Mouse (Mus musculus) layer of hippocampus, adult 18-20 months (tissue): Measurements from ENCODE around the gene Fig4. TPM values are rescaled to one million over a fixed set of nuclear protein-coding genes. Genes with fewer than 3 reads are reported as not detected.

Experiments
- DNase-seq, 2 experiments: peaks; one replicate each; pipeline ENCODE4 v3.0.0; 2022; ENCODE audit warnings: low spot score in 2 of 2
- total RNA-seq, 2 experiments: library from RNA; stranded (reverse); gene quantifications; 2 replicates each; pipeline ENCODE4 v1.2.3; 2021

The Fig4 gene
- total RNA-seq, 2 experiments from 2014 or later = 32.9 to 35.7 TPM

DNA sequence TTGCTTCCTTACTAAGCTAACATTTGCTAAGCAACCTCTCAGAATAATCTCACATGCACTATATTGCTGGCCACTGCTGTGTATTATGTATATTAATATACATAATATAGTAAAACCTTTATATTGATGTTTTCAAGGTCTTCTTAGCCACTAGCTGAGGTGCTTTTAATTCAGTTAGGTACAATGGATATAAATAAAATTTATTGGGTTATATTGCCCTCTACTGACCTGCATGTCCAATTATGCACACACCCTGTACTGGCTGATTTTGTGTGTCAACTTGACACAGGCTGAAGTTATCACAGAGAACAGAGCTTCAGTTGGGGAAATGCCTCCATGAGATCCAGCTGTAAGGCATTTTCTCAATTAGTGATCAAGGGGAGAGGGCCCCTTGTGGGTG lies 41.2 kb downstream of the Fig4 start:
- no peak for DNase-seq

GRCm38 (mm10) chr10:41261218-41261617 lies 41.8 kb downstream of the Fig4 start:
- DNase-seq = no peak

- no peak for DNase-seq
Measured at GRCm38 (mm10) chr10:41260243-41261006, 42.6 kb downstream of the Fig4 start.

GRCm38 (mm10) chr10:41250749-41251065 lies 52.4 kb downstream of the Fig4 start:
- DNase-seq = no peak

GRCm38 (mm10) chr10:41250045-41250748 lies 52.9 kb downstream of the Fig4 start:
- DNase-seq = no peak

GRCm38 (mm10) chr10:41249006-41249659 lies 53.9 kb downstream of the Fig4 start:
- DNase-seq = no peak

- DNase-seq = no peak
Measured at GRCm38 (mm10) chr10:41247800-41248473, 55.1 kb downstream of the Fig4 start.

DNA sequence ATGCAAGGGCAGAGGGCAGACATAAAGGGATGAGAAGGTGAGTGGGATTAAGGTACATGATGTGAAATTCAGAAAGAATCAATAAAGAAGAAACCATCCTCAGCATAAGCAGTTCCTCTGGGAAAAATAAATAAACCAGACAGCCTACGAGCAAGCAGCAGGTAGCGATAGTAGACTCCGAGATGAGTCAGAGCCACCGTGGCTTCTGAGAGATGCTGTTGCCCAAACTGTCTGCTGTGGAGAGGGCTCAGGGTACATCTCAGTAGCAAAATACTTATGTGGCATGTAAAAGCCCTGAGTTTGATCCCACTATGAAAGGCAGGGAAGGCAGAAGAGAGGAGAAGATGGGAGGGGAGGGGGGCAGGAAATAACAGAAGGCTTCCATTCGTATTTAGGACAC lies 56.9 kb downstream of the Fig4 start:
- no peak for DNase-seq

DNA sequence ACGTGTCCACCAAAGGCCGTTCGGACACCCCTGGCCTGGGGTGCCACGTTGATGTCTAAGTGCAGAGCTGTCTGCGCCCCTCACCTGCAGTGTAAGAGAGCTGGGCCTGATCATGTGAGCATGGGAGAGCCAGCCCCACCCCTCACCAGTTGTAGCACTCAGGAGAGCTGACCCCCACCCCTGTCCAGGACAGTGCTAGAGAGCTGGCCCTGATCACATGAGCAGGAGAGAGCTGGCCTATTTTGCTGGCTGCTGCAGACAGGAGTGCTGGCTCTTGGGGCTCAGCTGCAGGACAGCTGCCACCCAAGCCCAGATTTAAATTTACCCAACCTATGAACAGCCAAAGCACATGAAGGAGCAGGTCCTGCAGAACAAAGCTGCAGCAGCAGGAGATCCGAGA lies 57.6 kb downstream of the Fig4 start:
- no peak for DNase-seq

DNA sequence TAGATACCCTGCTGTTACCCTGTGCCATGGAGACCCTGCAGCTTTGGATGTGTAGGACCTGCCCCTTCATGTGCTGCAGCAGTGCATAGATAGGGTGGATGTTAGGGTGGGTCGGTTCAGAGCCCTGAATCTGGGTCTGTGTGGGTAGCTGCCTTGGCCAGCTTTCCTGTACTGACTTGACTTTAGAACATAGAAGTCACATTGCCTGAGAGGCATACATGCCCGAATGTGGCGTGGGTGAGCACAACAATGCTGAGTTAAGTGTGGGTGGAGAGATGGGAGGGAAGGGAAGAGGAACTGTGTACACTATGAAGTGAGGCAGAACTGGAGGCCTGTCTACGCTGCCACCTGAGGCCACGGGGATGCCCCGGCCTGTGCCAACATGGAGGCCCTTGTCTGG lies 58.0 kb downstream of the Fig4 start:
- DNase-seq = peak; percentile 45 to 62

GRCm38 (mm10) chr10:41243930-41244329 lies 59.1 kb downstream of the Fig4 start:
- peak in 1 of 2 experiments; percentile 63 for DNase-seq

DNA sequence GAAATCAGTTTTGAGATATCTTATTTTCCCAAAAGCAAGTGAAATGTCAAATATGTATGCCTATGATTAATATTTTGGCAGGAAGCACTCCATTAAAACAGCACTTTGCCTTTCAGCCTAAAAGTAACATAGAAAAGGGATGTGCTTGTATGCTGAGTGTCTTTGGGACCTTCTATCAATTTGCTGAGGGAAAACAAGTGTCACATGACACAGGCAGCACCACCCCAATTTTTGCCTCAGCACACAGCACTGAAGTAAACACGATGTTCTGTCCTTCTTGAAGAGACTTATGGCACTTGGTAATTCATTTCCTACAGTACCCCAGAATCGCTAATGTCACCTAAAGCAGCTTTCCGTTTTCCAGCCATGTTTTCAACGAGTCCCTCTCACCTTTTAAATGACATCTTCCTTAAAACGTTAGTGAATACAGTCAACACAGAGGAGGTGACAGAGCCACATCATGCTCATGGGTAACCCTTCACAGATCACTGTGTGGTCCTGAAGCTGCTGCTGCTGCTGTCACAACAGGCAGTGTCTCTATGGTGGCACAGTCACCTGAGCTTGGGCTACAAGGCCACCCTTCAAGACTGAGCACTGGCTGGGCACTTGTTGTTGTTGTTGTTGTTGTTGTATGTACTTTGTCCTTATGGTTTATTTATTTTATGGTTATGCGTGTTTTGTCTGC lies 61.4 kb downstream of the Fig4 start:
- no peak for DNase-seq

DNA sequence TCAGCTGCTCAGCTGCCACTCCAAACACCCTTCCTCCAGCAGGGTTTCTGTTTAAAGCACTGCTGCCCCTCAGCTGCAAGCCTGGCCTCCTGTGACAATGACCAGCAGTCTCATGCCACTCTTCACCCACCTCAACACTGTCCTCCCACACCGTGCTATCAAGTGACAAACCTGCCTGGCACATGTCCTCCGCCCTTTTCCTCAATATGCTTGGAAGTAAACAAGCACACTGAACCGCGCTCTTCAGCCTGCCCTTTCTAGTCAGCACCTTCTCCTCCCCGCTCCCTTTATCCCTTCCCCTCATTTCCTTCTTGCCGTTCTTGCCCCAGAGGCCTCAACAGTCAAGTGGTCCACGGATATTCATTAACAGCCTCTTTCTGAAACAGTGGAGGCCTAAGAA lies 62.0 kb downstream of the Fig4 start:
- DNase-seq = no peak

DNA sequence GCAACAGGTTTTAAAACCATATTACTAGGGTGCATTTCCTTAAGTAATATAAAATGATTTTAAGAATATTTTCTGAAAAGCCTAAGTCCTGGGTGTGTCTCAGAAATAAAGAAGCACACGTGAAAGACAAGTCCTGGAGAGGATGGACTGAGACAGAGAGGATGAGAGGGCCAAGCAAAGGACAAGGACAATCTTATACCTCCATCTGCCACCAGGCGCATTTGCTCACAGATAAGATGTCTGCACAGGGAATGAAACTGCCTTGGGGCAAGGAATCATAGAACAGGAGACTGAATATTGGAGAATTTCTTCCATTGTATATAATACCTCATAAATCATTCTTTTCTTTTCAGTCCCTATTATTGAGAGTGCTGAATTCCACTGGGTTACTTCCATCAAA lies 67.0 kb downstream of the Fig4 start:
- DNase-seq = no peak

DNA sequence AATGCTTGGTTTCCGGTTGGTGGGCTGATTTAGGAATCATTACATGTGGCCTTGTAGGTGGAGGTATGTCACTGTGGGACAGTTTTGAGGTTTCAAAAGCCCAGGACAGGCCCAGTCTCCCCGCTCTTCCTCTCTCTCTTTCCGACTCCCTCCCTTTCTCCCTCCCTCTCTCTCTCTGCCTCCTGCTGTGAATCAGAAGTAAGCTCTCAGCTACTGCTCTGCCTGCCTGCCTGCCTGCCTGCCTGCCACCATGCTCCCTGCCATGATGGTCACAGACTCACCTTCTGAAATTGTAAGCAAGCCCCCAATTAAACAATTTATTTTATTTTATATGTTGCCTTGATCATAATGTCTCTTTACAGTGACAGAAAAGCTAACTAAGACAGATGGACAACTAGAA lies 67.5 kb downstream of the Fig4 start:
- DNase-seq = no peak

GRCm38 (mm10) chr10:41235159-41235558 lies 67.9 kb downstream of the Fig4 start:
- no peak for DNase-seq

DNA sequence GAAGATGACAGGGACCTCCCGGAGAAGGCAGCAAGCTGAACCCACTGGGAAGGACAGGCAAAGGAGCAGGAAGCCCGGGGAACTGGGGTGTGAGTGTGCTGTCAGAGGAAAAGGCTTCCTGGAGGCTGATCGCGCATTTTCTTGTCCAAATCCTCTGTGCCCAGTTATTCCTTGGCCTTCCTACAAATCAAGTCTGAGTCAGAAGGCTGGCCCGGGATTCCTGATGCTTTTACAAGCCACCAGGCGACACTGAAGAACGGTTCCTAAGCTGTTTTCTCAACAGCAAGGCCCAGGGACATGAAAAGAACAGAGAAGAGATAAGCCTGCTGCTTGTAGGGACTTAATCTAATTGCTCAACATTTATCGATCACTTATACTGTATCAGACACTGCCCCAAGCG lies 68.5 kb downstream of the Fig4 start:
- no peak for DNase-seq

GRCm38 (mm10) chr10:41233140-41233539 lies 69.9 kb downstream of the Fig4 start:
- DNase-seq = no peak

DNA sequence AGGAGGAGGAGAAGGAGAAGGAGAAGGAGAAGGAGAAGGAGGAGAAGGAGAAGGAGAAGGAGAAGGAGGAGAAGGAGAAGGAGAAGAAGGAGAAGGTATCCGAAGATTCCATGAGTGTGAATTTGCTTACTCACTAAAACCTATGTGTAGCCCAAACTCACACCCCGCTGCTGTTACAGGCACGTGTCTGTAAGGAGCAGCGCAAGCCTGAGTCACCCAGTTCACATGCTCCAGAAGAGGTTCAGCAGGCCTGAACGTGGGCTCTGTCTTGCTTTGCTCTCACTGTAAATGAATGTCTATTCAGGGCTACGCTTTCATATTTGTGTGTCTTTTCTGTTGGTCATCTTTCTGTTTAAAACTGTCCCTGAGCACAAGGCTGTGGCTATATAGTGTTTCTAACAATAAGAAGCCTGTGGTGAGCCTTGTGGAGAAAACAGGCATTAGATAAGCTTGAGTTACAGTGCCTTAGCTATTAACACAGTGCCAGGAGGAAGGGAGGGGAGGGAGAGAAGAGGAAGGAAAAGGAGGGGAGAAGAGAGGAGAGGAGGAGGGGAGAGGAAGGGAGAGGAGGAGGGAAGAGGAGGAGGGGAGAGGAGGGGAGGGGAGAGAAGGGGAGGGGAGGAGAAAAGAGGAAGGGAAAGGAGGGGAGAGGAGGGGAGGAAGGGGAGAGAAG lies 71.8 kb downstream of the Fig4 start:
- no peak for DNase-seq

GRCm38 (mm10) chr10:41227626-41228025 lies 75.4 kb downstream of the Fig4 start:
- DNase-seq = no peak

- DNase-seq = no peak
Measured at GRCm38 (mm10) chr10:41223499-41223898, 79.6 kb downstream of the Fig4 start.
